Mouse (Mus musculus) stomach, postnatal 0 days (tissue): ENCODE measurements around the gene Wrap53.
"Not testable (repeated sequence)": the region's sequence is repeated elsewhere in the genome, so short reads cannot be mapped to it uniquely, and the experiment has no call there.

Experiments used
- CTCF ChIP-seq: IDR thresholded peaks from 2 replicates; pipeline ENCODE4 v1.5.1; 2016; ENCODE audit warnings: antibody characterized with exemption, low read depth, mild to moderate bottlenecking, moderate library complexity
- EP300 ChIP-seq: optimal IDR thresholded peaks from 2 replicates; pipeline ENCODE3; 2016; ENCODE audit warnings: antibody characterized with exemption

DNA sequence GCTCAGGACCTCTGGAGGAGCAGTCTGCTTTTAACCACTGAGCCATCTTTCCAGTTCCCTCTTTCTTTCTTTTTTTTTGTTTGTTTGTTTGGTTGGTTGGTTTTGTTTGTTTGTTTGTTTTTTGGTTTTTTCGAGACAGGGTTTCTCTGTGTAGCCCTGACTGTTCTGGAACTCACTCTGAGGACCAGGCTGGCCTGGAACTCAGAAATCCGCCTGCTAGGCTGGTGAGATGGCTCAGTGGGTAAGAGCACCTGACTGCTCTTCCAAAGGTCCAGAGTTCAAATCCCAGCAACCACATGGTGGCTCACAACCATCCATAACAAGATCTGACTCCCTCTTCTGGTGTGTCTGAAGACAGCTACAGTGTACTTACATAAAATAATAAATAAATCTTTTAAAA lies 44.3 kb upstream of the Wrap53 start:
- not testable (repeated sequence) for TF ChIP-seq CTCF, EP300
